Mouse (Mus musculus) bone marrow macrophage, adult 2 months (primary cell): Measurements from ENCODE around the gene Hoxc4. TPM values are rescaled to one million over a fixed set of nuclear protein-coding genes. Genes with fewer than 3 reads are reported as not detected.

Experiments
- H3K27ac ChIP-seq: 2 replicates; pipeline ENCODE4 v1.5.1; 2012; ENCODE audit warnings: low read depth, low read length; ENCODE audit not compliant: insufficient read depth
- H3K4me1 ChIP-seq: 2 replicates; pipeline ENCODE4 v1.6.1; 2012; ENCODE audit warnings: low read length; ENCODE audit not compliant: control insufficient read depth, insufficient read depth
- H3K4me3 ChIP-seq: 2 replicates; pipeline ENCODE4 v1.5.1; 2012; ENCODE audit warnings: mild to moderate bottlenecking, low read length, moderate library complexity; ENCODE audit not compliant: insufficient read depth
- CTCF ChIP-seq: IDR thresholded peaks from 2 replicates; pipeline ENCODE4 v1.5.1; 2012; ENCODE audit warnings: low read depth, mild to moderate bottlenecking, low read length, moderate library complexity
- POLR2A ChIP-seq: IDR thresholded peaks from 2 replicates; pipeline ENCODE4 v1.6.1; 2012; ENCODE audit warnings: mild to moderate bottlenecking, low read depth, low read length, borderline replicate concordance
- polyA plus RNA-seq: library from polyadenylated mRNA; stranded (reverse); fragments of >200 nt; gene quantifications from 2 replicates; pipeline ENCODE4 v1.2.4, GENCODE M21; 2012; ENCODE audit not compliant: missing spikeins, insufficient read depth, insufficient read length

Gene Hoxc4
- polyA plus RNA-seq, 1 experiment, result 0.27 TPM

- TF ChIP-seq POLR2A (no peak), CTCF (no peak)
- no peak overlapping the region for H3K4me3 ChIP-seq
- H3K27ac ChIP-seq, result no peak overlapping the region
- H3K4me1 ChIP-seq, result no peaks in the 10 kb centered on the region
These were observed 18.8 kb upstream of the Hoxc4 start for GRCm38 (mm10) chr15:102999955-103000354.

DNA sequence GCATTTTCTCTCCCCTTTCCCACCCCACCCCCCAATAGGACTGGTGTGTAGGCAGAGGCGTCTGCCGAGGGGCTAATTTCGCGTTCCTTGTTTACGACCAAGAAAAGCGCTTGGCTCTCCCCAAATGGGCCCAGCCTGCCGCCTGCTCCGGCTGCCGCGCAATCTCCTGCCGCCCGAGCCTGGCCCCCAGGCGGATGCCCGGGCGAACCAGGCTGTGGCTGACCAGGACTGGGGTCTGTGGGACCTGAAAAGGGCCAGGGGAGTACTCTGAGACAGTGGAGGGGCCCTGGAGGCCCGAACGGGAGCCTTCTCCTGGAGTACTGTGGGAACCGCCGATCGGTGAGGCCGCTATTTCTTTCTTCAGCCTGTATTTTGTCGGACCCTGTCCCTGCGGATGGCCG, 18.2 kb upstream of the Hoxc4 start:
- no peak for TF ChIP-seq CTCF
- TF ChIP-seq POLR2A, result no peak
- H3K4me3 ChIP-seq, result no peak overlapping the region
- no peak overlapping the region for H3K27ac ChIP-seq
- H3K4me1 ChIP-seq, result no peaks in the 10 kb centered on the region

GRCm38 (mm10) chr15:103001370-103001769, 17.4 kb upstream of the Hoxc4 start:
- no peak overlapping the region for H3K4me3 ChIP-seq

DNA sequence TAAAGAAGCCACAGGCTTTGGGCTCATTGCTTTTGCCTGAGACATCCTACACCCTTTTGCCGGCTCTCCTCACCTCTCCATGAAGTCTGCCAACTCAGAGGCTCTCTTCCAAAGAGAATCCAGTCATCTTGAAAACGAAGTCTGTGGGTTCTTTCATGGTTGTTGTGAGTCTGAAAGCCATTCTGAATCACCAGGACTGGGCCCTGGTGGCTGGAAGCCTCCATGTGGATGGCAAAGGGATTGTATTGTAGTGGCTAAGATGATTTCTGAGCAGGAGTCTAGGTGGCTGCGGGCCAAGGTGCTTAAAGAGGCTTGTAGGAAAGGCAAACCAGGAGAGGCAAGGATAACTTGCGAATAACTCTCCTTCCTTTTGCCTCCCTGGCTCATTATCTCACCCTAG, 16.6 kb upstream of the Hoxc4 start:
- no peaks in the 10 kb centered on the region for H3K4me1 ChIP-seq
- no peak overlapping the region for H3K4me3 ChIP-seq
- TF ChIP-seq POLR2A, result no peak
- no peak for TF ChIP-seq CTCF
- H3K27ac ChIP-seq, result no peak overlapping the region

More at GRCm38 (mm10) chr15:103001370-103001769, 17.4 kb upstream of the Hoxc4 start:
- no peaks in the 10 kb centered on the region for H3K4me1 ChIP-seq
- no peak overlapping the region for H3K27ac ChIP-seq
- TF ChIP-seq CTCF (no peak), POLR2A (no peak)

- Histone ChIP-seq H3K4me1 (no peaks in the 10 kb centered on the region), H3K27ac (no peak overlapping the region), H3K4me3 (no peak overlapping the region)
- TF ChIP-seq POLR2A, result no peak
- TF ChIP-seq CTCF, result no peak
These were observed 15.8 kb upstream of the Hoxc4 start for GRCm38 (mm10) chr15:103002821-103003448.

DNA sequence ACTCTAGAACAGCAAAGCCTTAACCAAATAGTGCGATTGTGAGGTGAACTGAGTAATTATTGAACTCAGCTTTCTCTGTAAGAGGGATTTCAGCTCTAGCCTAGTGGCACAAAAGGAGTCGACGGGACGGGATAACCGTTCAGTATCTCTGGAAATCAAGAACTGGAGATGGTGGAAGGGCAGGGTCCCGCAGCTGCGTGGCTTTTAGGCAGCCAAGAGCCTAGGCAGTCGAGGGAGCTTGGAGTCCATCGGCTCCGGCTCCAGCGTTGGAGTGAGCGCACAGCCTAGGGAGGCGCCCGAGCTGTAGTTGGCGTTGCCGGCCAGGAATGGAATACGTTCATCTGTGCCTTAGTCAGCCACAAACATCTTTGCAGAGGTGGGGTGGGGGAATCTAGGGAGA, 13.4 kb upstream of the Hoxc4 start:
- TF ChIP-seq CTCF (no peak), POLR2A (no peak)
- Histone ChIP-seq H3K27ac (no peak overlapping the region), H3K4me1 (no peaks in the 10 kb centered on the region)

GRCm38 (mm10) chr15:103005797-103006196, 12.9 kb upstream of the Hoxc4 start:
- H3K4me3 ChIP-seq, result no peak overlapping the region
- no peaks in the 10 kb centered on the region for H3K4me1 ChIP-seq
- no peak overlapping the region for H3K27ac ChIP-seq
- TF ChIP-seq POLR2A, result no peak
- no peak for TF ChIP-seq CTCF

More for the DNA sequence above, 13.4 kb upstream of the Hoxc4 start:
- H3K4me3 ChIP-seq, result no peak overlapping the region

- no peak overlapping the region for H3K27ac ChIP-seq
- TF ChIP-seq CTCF, result no peak
- TF ChIP-seq POLR2A, result no peak
- no peaks in the 10 kb centered on the region for H3K4me1 ChIP-seq
- H3K4me3 ChIP-seq, result no peak overlapping the region
These were observed 12.4 kb upstream of the Hoxc4 start for GRCm38 (mm10) chr15:103006326-103006725.

DNA sequence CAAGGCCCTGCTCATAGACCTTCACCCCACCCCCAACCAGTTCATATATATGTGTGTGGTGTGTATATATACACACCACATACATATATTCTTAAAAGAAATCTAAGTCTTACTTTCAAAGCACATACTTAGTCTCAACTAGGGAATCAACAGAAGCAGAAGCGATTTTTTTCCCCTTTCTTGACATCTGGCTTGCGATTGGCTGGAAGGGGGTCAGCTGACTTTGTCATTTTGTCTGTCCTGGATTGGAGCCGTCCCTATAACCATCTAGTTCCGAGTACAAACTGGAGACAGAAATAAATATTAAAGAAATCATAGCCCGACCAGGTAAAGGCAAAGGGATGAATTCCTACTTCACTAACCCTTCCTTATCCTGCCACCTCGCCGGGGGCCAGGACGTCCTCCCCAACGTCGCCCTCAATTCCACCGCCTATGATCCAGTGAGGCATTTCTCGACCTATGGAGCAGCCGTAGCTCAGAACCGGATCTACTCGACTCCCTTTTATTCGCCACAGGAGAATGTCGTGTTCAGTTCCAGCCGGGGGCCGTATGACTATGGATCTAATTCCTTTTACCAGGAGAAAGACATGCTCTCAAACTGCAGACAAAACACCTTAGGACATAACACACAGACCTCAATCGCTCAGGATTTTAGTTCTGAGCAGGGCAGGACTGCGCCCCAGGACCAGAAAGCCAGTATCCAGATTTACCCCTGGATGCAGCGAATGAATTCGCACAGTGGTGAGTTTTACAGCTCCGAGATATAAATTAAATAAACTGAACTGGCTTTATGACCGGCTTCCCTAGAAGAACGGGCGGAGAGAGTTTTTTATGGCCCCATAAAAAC, 9.2 kb upstream of the Hoxc4 start:
- Histone ChIP-seq H3K4me3 (no peak overlapping the region), H3K4me1 (no peaks in the 10 kb centered on the region), H3K27ac (no peak overlapping the region)
- TF ChIP-seq CTCF, result no peak
- TF ChIP-seq POLR2A, result no peak
